Mouse (Mus musculus): ENCODE measurements at regions not wholly inside any gene's neighbourhood (a gene's known extent, or its start where the extent isn't known, plus 50 kb on each side); places are given as distances from the start of the nearest gene placed in this dataset.
A peak's percentile ranks its signal among the peaks of the same experiment; 100 is the strongest.

GRCm38 (mm10) chr16:68951508-68952236 lies 911.9 kb downstream of the Speer2 start:
- Histone ChIP-seq H3K4me1 (replicated peaks; ENCODE audit: control insufficient read depth, insufficient read depth, low read length) (no peaks in the 10 kb centered on the region), H3K27ac (ENCODE audit: low read depth, low read length) (no peak overlapping the region), H3K27me3 (ENCODE audit: control insufficient read depth, insufficient read depth, low read length) (no peaks in the 10 kb centered on the region), H3K4me2 (replicated peaks; ENCODE audit: low read depth, low read length) (no peak overlapping the region), H3K4me3 (ENCODE audit: low read depth, low read length) (no peak overlapping the region), H3K36me3 (ENCODE audit: control insufficient read depth, insufficient read depth, low read length) (no peaks in the 10 kb centered on the region), H3K9ac (ENCODE audit: low read depth, low read length) (no peak overlapping the region), H3K9me3 (ENCODE audit: control insufficient read depth, low read length) (no peaks in the 10 kb centered on the region)
- DNase-seq (ENCODE audit: low spot score), result no peak
- WGBS, result 85% methylated on average over 2 of the region's 2 CpGs
- ATAC-seq (ENCODE audit: low FRiP score), result no peak

- DNase-seq (ENCODE audit: low spot score) (no peak), ATAC-seq (ENCODE audit: low FRiP score) (no peak)
- Histone ChIP-seq H3K27me3 (ENCODE audit: control insufficient read depth, insufficient read depth, low read length) (no peaks in the 10 kb centered on the region), H3K27ac (ENCODE audit: low read depth, low read length) (no peak overlapping the region), H3K9me3 (ENCODE audit: control insufficient read depth, low read length) (no peaks in the 10 kb centered on the region), H3K4me3 (ENCODE audit: low read depth, low read length) (no peak overlapping the region), H3K4me1 (replicated peaks; ENCODE audit: control insufficient read depth, insufficient read depth, low read length) (no peaks in the 10 kb centered on the region), H3K4me2 (replicated peaks; ENCODE audit: low read depth, low read length) (no peak overlapping the region), H3K36me3 (ENCODE audit: control insufficient read depth, insufficient read depth, low read length) (no peaks in the 10 kb centered on the region), H3K9ac (ENCODE audit: low read depth, low read length) (no peak overlapping the region)
- WGBS, result 85% methylated on average over 2 of the region's 2 CpGs
These were observed 952.7 kb downstream of the Speer2 start for GRCm38 (mm10) chr16:68910821-68911220.

GRCm38 (mm10) chr16:68898136-68898535 lies 965.4 kb downstream of the Speer2 start:
- ATAC-seq (ENCODE audit: low FRiP score) (no peak), DNase-seq (ENCODE audit: low spot score) (no peak)
- WGBS, result 82% methylated on average over 4 of the region's 4 CpGs
- Histone ChIP-seq H3K9ac (ENCODE audit: low read depth, low read length) (no peak overlapping the region), H3K4me1 (replicated peaks; ENCODE audit: control insufficient read depth, insufficient read depth, low read length) (no peaks in the 10 kb centered on the region), H3K4me3 (ENCODE audit: low read depth, low read length) (no peak overlapping the region), H3K27me3 (ENCODE audit: control insufficient read depth, insufficient read depth, low read length) (no peaks in the 10 kb centered on the region), H3K4me2 (replicated peaks; ENCODE audit: low read depth, low read length) (no peak overlapping the region), H3K36me3 (ENCODE audit: control insufficient read depth, insufficient read depth, low read length) (no peaks in the 10 kb centered on the region), H3K27ac (ENCODE audit: low read depth, low read length) (no peak overlapping the region), H3K9me3 (ENCODE audit: control insufficient read depth, low read length) (no peaks in the 10 kb centered on the region)

- ATAC-seq (ENCODE audit: low FRiP score) (peak; percentile 45; the same call in 1 of the 2 replicates), DNase-seq (ENCODE audit: low spot score) (no peak)
- Histone ChIP-seq H3K27me3 (ENCODE audit: control insufficient read depth, insufficient read depth, low read length) (no peaks in the 10 kb centered on the region), H3K36me3 (ENCODE audit: control insufficient read depth, insufficient read depth, low read length) (no peaks in the 10 kb centered on the region), H3K9ac (ENCODE audit: low read depth, low read length) (no peak overlapping the region), H3K27ac (ENCODE audit: low read depth, low read length) (no peak overlapping the region), H3K4me3 (ENCODE audit: low read depth, low read length) (no peak overlapping the region), H3K4me1 (replicated peaks; ENCODE audit: control insufficient read depth, insufficient read depth, low read length) (no peaks in the 10 kb centered on the region), H3K9me3 (ENCODE audit: control insufficient read depth, low read length) (no peaks in the 10 kb centered on the region), H3K4me2 (replicated peaks; ENCODE audit: low read depth, low read length) (no peak overlapping the region)
- WGBS, result 61% methylated on average over 3 of the region's 3 CpGs
These were observed 1014.8 kb downstream of the Speer2 start for GRCm38 (mm10) chr16:68848733-68849132.
